Mouse (Mus musculus) left cerebral cortex, adult 6 months (tissue): ENCODE results near the gene Stat1. TPM values are rescaled to one million over a fixed set of nuclear protein-coding genes. Genes with fewer than 3 reads are reported as not detected.

Experiments
- long read RNA-seq, 2 experiments: library from polyadenylated mRNA; unstranded; transcript quantifications; one replicate each; pipeline ENCODE4 v2.0.0; 2019 to 2020
- polyA plus RNA-seq: library from polyadenylated mRNA; unstranded; fragments of <200 nt; fragmentation: Nextera tagmentation; gene quantifications from 2 replicates; pipeline ENCODE4 v1.2.3, GENCODE M21; 2021

Stat1 gene
- 9.4 and 10.0 TPM in 2 replicates for polyA plus RNA-seq
- long read RNA-seq, experiment 1, full-length matches to known transcripts: 32 of 62 reads
- long read RNA-seq, experiment 1, partial matches to known transcripts: 11 of 62 reads
- long read RNA-seq, experiment 1, other reads (novel, unspliced or antisense): 19 of 62 reads
- long read RNA-seq, experiment 2, full-length matches to known transcripts: 3 of 10 reads
- long read RNA-seq, experiment 2, partial matches to known transcripts: 5 of 10 reads
- long read RNA-seq, experiment 2, other reads (novel, unspliced or antisense): 2 of 10 reads

GRCm38 (mm10) chr1:52118860-52119591 is at the start of gene Stat1:
TSS of gene Stat1 (plus strand) at chr1:52119440.

Other genes with a start within 250 kb of the Stat1 start
- 8.1 and 9.0 TPM in 2 replicates for gene Myo1b, start 203.4 kb upstream of the Stat1 start, polyA plus RNA-seq
- gene Stat4, start 132.3 kb upstream of the Stat1 start, polyA plus RNA-seq: 1.2 and 1.4 TPM in 2 replicates
- 19.2 and 20.7 TPM in 2 replicates for gene Gls, start 113.8 kb downstream of the Stat1 start, polyA plus RNA-seq